ENCODE assay signal across 11 mouse cellular contexts in the genomic region with DNA sequence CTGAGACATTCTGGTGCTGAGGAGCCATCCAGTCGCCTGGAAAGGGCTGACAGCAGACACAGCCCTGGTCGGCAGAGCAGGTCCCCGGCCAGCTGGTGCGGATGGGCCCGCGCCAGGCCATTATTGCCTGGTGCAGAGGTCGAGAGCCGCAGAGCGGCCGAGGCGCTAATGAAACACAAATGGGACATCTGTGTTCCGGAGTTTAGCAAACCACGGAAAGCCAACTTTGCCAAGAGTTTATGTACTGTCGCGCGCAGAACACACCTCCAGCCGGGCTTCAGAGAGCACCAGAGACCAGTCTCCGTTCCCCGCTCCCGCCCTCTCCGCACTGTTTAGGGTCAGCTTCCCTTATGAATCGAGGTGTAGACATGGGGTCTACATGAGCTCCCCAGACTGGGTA.
DNase-seq lines count a peak whose midpoint lies in the region; ATAC-seq and TF ChIP-seq lines count a peak whose summit lies in the region.
"Had no signal": no experiment of that assay in that cellular context is flagged by ENCODE, and none has a peak within 500 bp of the region (broad histone marks: within the 10 kb centered on the region; RNA-seq: fewer than 3 reads in every experiment).

No protein-coding gene starts in this region.

- H3K9me3 ChIP-seq in lung, postnatal 0 days (ENCODE audit: low read length): no peaks in the 10 kb centered on the region
- H3K9me3 ChIP-seq in limb, embryonic 10.5 days (replicated peaks): no peaks in the 10 kb centered on the region
- H3K9me3 ChIP-seq: midbrain, embryonic 15.5 days had no signal

- DNase-seq in embryo, embryonic 11 days: peak; percentile 39
- DNase-seq in embryo, embryonic 9.5 days (ENCODE audit: extremely low spot score): no peak
- DNase-seq in lung, postnatal 10 days: peak; percentile 43
- no peak for DNase-seq in lung, postnatal 0 days (ENCODE audit: low spot score)
- DNase-seq in cerebellum, postnatal 14 days: peak; percentile 74
- DNase-seq in limb, embryonic 10.5 days (ENCODE audit: low spot score): peak; percentile 70
- no peak for DNase-seq in urinary bladder, postnatal 36 days (ENCODE audit: low spot score in 2 of 2)
- DNase-seq in thymus, postnatal 25 days: no peak

- no peak overlapping the region for H3K4me3 ChIP-seq in lung, postnatal 0 days (ENCODE audit: low read depth, low read length)
- H3K4me3 ChIP-seq in limb, embryonic 10.5 days: no peak overlapping the region; the same call in 1 of the 2 replicates
- H3K4me3 ChIP-seq: liver, embryonic 12.5 days; midbrain, embryonic 15.5 days had no signal

- H3K27ac ChIP-seq in lung, postnatal 0 days (ENCODE audit: low read length): no peak overlapping the region
- peak overlapping the region; percentile 80 for H3K27ac ChIP-seq in limb, embryonic 10.5 days
- H3K27ac ChIP-seq: liver, embryonic 12.5 days; midbrain, embryonic 15.5 days; stomach, postnatal 0 days had no signal

- no peak for TF ChIP-seq EP300 in lung, postnatal 0 days (IDR thresholded peaks at IDR 0.05)

- no peaks in the 10 kb centered on the region for H3K4me1 ChIP-seq in lung, postnatal 0 days (ENCODE audit: insufficient read depth, low read depth, low read length)
- H3K4me1 ChIP-seq in limb, embryonic 10.5 days: peaks cover 31% of the 10 kb centered on the region
- H3K4me1 ChIP-seq: liver, embryonic 12.5 days had no signal

- WGBS in lung, postnatal 0 days: 66% methylated on average over 22 of the region's 22 CpGs
- 66% methylated on average over 22 of the region's 22 CpGs for WGBS in limb, embryonic 10.5 days

- H3K9ac ChIP-seq in lung, postnatal 0 days (replicated peaks; ENCODE audit: low read depth): no peak overlapping the region
- H3K9ac ChIP-seq: liver, embryonic 12.5 days; midbrain, embryonic 15.5 days had no signal

- TF ChIP-seq CTCF in lung, postnatal 0 days (IDR thresholded peaks at IDR 0.05): no peak

- H3K27me3 ChIP-seq in lung, postnatal 0 days (replicated peaks; ENCODE audit: insufficient read depth, low read length): no peaks in the 10 kb centered on the region
- H3K27me3 ChIP-seq in limb, embryonic 10.5 days (ENCODE audit: low read depth, poor library complexity, severe bottlenecking): no peaks in the 10 kb centered on the region
- H3K27me3 ChIP-seq: liver, embryonic 12.5 days; midbrain, embryonic 15.5 days had no signal

- ATAC-seq in lung, postnatal 0 days: no peak
- ATAC-seq: liver, embryonic 12.5 days; midbrain, embryonic 15.5 days had no signal

- no peak overlapping the region for H3K4me2 ChIP-seq in lung, postnatal 0 days (replicated peaks; ENCODE audit: low read depth, low read length)
- H3K4me2 ChIP-seq: liver, embryonic 12.5 days; midbrain, embryonic 15.5 days had no signal

- no peaks in the 10 kb centered on the region for H3K36me3 ChIP-seq in lung, postnatal 0 days (ENCODE audit: insufficient read depth, low read length)
- no peaks in the 10 kb centered on the region for H3K36me3 ChIP-seq in limb, embryonic 10.5 days
- H3K36me3 ChIP-seq: liver, embryonic 12.5 days; midbrain, embryonic 15.5 days had no signal

Comparison
In these comparisons a context has a peak if more than half of its experiments do, and no peak if none do; other contexts are left out.
1. DNase-seq: peak in embryo, embryonic 11 days (single experiment), lung, postnatal 10 days (single experiment), cerebellum, postnatal 14 days (2 of 2) and limb, embryonic 10.5 days (single experiment); none in embryo, embryonic 9.5 days (single experiment), lung, postnatal 0 days (single experiment), urinary bladder, postnatal 36 days (0 of 2) and thymus, postnatal 25 days (single experiment).